Mouse (Mus musculus): ENCODE data around the gene Casc1. TPM values are rescaled to one million over a fixed set of nuclear protein-coding genes. Genes with fewer than 3 reads are reported as not detected.

Casc1 gene
- total RNA-seq, 2 experiments from 2014 or later: 0.12 TPM; not detected in 1

- no peak for DNase-seq
- intact Hi-C loops (cut with DNase I): loop anchor here (2.0 kb wide), 1 partner anchor 41 kb away; the partner anchor contains the start of gene Kras
Observed at GRCm38 (mm10) chr6:145210056-145210680, 637 bp downstream of the Casc1 start.

GRCm38 (mm10) chr6:145205142-145205541 is 5.7 kb downstream of the Casc1 start:
- DNase-seq: no peak
- intact Hi-C loops (cut with DNase I): no loop called here

GRCm38 (mm10) chr6:145204440-145204839 is 6.4 kb downstream of the Casc1 start:
- no peak for DNase-seq
- intact Hi-C loops (cut with DNase I): no loop called here

GRCm38 (mm10) chr6:145202432-145203125 is 8.2 kb downstream of the Casc1 start:
- intact Hi-C loops (cut with DNase I): no loop called here
- DNase-seq: no peak

GRCm38 (mm10) chr6:145197949-145198686 is 12.7 kb downstream of the Casc1 start:
- no peak for DNase-seq
- intact Hi-C loops (cut with DNase I): no loop called here

- no peak for DNase-seq
- intact Hi-C loops (cut with DNase I): no loop called here
Observed at GRCm38 (mm10) chr6:145193446-145193845, 17.4 kb downstream of the Casc1 start.

GRCm38 (mm10) chr6:145193038-145193437 is 17.8 kb downstream of the Casc1 start:
- DNase-seq: no peak
- intact Hi-C loops (cut with DNase I): no loop called here

GRCm38 (mm10) chr6:145187093-145188088 is 23.4 kb downstream of the Casc1 start:
- intact Hi-C loops (cut with DNase I): loop anchor here (2.0 kb wide), 1 partner anchor 99 kb away; no protein-coding TSS in a partner anchor
- DNase-seq: no peak

- intact Hi-C loops (cut with DNase I): loop anchor here (2.0 kb wide), 1 partner anchor 97 kb away; no protein-coding TSS in a partner anchor
- no peak for DNase-seq
Observed at GRCm38 (mm10) chr6:145186096-145186495, 24.7 kb downstream of the Casc1 start.

GRCm38 (mm10) chr6:145182044-145182443 is 28.8 kb downstream of the Casc1 start:
- DNase-seq: peak in 1 of 2 experiments; percentile 21
- intact Hi-C loops (cut with DNase I): loop anchor here (5.0 kb wide), 1 partner anchor 55 kb away; no protein-coding TSS in a partner anchor

GRCm38 (mm10) chr6:145179665-145180064 is 31.1 kb downstream of the Casc1 start:
- intact Hi-C loops (cut with DNase I): loop anchor here (5.0 kb wide), 1 partner anchor 52 kb away; no protein-coding TSS in a partner anchor
- DNase-seq: peak; percentile 35 to 37

GRCm38 (mm10) chr6:145176474-145176873 is 34.3 kb downstream of the Casc1 start:
- intact Hi-C loops (cut with DNase I): no loop called here
- no peak for DNase-seq

- intact Hi-C loops (cut with DNase I): no loop called here
- DNase-seq: no peak
Observed at GRCm38 (mm10) chr6:145175571-145175981, 35.2 kb downstream of the Casc1 start.

- intact Hi-C loops (cut with DNase I): no loop called here
- peak; percentile 82 to 83 for DNase-seq
Observed at GRCm38 (mm10) chr6:145173781-145174191, 37.0 kb downstream of the Casc1 start.

- intact Hi-C loops (cut with DNase I): no loop called here
- no peak for DNase-seq
Observed at GRCm38 (mm10) chr6:145171892-145172606, 38.8 kb downstream of the Casc1 start.

GRCm38 (mm10) chr6:145160581-145160980 is 50.2 kb downstream of the Casc1 start:
- DNase-seq: no peak
- intact Hi-C loops (cut with DNase I): no loop called here

GRCm38 (mm10) chr6:145158619-145159018 is 52.2 kb downstream of the Casc1 start:
- intact Hi-C loops (cut with DNase I): no loop called here
- no peak for DNase-seq

- intact Hi-C loops (cut with DNase I): no loop called here
- DNase-seq: no peak
Observed at GRCm38 (mm10) chr6:145149054-145149453, 61.8 kb downstream of the Casc1 start.

GRCm38 (mm10) chr6:145147716-145148115 is 63.1 kb downstream of the Casc1 start:
- no peak for DNase-seq
- intact Hi-C loops (cut with DNase I): no loop called here
